Mouse (Mus musculus) liver, postnatal 0 days (tissue): ENCODE results near the gene Cwc27.

Experiments
- CTCF ChIP-seq: sonication (generic); IDR thresholded peaks from 2 replicates; pipeline ENCODE4 v1.5.1; 2016; ENCODE audit warnings: antibody characterized with exemption, low read depth
- EP300 ChIP-seq: IDR thresholded peaks from 2 replicates; pipeline ENCODE4 v1.6.1; 2016; ENCODE audit warnings: antibody characterized with exemption, low read depth, mild to moderate bottlenecking

DNA sequence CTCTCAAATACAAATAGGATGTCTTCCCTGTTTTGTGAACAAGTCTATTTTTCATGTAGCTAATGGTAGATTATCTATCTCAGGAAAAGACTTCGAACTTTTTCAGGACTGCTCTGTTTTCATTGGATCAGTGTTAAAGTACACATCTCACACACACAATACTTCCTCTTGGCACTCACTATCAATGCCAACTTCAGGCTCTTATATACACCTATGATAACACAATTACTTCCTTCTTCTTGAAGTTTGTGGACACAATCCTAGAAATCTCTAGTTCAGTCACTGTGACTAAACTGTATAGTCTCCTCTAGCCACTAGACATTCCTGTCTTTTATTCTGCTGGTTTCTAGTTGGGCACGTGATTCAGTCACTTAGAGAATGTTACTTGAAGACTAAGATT lies 89.3 kb downstream of the Cwc27 start:
- TF ChIP-seq CTCF (no peak), EP300 (no peak)
